Mouse (Mus musculus) mature B cell (primary cell): Measurements from ENCODE around the gene Olfr1396.

Source experiments
- in situ Hi-C: fragments of 300-500 bp; cut with MboI; formaldehyde crosslinking; loops from 2 replicates; pipeline ENCODE4 v1.14.3; 2019

The Olfr1396 gene

DNA sequence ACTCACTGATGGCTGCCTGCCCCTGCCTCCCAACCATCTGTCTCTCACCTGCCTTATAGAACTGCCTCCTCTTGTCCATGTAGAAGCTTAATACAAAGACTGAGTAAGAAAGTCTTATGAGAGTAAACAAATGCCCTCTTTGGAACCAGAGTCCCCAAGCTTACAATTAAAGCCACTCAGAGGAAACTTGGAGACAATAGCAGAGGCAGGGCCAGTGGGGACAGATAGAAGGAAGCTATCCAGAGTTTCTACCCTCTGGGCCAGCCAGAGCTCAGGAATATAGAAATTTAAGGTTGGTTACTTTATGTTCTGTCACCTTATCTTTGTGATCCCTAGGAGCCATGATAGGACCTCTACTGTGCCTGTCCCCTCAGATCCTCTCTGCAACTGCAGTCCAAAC is at the start of gene Olfr1396:
TSS of gene Olfr1396 (minus strand) at position 101 of the 400 bp plus-strand sequence.
- in situ Hi-C loops: no loop called here

DNA sequence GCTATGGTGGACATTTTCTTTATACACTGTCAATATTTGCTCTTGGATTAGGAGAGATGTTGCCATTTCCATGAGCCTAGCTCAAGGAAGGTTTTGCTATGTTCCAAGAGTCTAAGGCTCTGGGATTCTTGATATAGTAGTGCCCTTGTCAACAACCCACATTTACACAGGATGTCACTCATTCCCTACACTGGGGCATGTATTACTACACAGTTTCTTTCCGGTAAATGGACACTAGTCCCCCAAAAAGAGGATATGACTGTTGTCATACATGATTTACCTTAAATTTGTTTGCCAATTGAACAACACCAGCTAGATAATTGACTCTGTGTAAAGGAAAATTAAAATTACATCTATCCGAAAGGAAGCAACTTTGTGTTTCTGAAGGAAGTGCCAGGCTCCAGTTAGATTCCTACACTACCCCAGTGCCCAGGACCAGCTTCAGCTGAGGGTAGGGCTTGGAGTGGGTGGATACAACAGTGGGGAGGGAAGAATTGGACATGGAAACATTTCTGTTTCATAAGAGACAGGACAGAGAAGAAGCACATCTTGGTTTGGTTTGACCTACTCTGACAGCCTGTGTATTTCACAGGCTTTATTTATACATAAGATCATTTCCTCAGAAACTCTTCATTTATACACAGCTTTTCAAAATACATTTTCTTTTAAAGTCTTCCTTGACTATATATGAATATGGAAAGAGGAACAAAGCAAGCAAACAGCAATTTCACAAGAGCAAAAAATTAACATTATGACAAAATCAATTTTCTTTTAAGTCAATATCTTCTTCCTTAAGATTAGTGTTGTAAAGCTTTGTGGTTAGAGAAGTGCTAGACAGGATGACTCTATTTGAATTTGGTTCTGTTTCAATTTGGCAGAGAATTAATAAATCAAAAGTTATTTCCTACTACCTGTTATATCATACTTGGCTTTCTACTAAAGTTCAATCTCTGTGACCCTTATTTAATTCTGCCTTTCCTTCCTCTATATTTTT is 42.4 kb upstream of the Olfr1396 start:
- in situ Hi-C loops: no loop called here

DNA sequence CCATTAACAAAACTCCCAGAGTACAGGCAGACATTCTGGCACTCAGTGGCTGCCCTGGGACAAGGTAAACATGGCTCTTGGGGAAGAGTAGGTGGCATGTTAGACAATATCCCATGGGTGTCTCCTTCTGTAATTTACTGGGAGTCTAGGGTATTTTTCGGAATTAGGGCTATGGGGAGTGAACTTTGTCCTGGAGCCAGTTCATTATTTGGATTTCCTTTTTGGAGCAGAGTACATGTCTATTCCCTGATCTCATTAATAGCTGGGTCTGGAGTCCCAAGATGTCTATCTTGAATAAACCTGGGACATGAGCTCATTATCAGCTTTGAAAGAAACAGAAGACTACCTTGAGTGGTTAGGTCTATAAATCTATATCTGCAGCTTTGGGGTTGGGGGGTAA is 39.4 kb upstream of the Olfr1396 start, which contains the start of gene Olfr1394:
TSS of gene Olfr1394 (plus strand) at position 301 of the 400 bp plus-strand sequence.
- in situ Hi-C loops: no loop called here

DNA sequence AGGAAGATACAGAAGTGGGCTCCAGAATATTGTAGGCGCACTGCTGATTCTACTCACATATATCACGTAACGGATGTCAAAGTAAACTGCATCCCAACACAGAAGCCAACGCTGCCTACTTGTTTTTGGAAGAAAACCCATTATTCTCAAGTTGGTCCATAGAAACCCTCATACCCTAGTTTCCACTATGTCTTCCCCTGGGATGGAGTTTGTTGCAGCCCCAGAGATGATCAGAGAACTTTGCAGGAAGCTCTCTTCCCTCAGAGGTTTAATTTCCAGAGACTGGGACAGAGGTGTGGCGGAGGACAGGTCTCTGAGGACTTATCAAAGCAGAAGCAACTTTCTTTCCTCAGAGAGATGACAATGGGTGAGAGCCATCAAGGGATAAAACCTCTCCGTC is 27.3 kb upstream of the Olfr1396 start, which contains the start of gene Olfr1395:
TSS of gene Olfr1395 (plus strand) at position 301 of the 400 bp plus-strand sequence.
- in situ Hi-C loops: no loop called here

DNA sequence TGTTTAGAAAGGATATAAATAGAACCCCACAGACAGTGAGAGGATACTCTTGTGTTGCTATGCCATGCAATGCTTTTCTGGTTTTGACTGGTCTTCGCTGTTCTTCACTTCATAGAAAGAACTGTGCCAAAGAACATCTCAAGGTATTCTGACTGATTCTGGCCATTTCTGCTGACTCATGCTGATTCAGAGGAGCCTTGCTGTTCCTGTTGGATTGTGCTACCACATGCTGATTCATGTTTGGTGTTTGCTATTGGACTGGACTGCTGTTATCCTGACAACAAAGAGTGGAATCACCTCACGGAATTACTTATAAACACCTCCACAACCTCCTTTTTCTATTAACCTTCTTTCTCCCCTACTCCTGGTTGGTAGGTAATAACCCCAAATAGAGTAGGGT is 9.5 kb upstream of the Olfr1396 start:
- in situ Hi-C loops: no loop called here

DNA sequence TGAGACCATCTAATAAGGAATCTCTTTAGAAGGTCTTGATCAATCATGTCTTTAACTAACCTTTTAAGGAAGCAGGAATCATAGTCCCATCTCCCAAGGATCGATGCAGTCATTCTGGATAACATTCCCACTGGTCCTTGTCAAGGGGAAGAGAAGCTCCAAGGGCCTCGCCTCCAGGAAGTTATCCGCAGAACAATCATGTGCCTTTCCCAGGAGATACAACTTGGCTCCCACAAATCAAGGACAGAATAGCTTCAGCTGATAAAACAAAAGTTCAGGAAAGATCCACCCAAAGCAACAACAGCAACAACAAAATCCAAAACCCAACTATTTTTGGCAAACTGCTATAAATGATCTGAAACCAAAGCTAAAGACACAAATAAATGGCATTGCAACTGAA is 5.0 kb upstream of the Olfr1396 start:
- in situ Hi-C loops: no loop called here

DNA sequence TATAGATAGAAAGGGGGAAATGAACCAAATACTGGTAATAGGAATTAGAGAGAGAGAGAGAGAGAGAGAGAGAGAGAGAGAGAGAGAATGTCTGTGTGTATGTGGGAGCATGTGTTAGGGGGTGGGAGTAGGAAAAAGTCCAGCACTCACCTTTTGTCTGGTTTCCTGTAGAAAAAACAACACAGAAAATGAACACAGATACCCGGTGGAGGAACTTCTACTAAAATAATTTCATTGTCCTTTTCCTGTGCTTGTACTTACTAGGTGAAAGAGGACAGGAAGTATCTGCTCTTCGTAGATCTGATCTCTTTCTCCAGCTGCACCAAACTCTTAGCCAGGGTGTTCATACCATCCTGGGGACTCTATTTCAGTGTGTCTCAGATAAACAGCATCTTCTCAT is 516 bp downstream of the Olfr1396 start:
- in situ Hi-C loops: no loop called here

DNA sequence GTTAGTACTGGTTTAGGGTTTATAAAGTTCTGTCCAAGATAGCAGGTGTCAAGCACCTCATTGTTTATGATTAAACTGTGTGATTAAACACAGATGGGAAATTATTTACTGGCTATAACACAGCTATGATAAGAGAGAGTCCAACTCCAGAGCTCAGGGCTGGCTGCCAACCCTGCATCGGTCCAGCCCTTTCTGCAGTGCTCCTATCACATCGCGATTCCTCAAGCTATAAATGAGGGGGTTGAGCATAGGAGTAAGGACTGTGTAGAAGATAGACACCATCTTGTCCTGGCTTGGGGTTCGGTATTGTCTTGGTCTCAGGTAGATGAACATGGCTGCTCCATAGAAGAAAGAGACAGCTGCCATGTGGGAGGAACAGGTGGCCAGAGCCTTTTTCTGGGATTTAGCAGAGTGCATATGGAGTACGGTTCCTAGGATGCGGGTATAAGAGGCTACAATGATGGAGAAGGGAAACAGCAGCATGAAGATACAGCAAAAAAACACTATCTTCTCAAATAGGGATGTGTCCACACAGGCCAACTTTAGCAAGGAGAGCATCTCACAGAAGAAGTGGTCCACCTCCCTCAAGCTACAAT is 2.0 kb downstream of the Olfr1396 start:
- in situ Hi-C loops: no loop called here

DNA sequence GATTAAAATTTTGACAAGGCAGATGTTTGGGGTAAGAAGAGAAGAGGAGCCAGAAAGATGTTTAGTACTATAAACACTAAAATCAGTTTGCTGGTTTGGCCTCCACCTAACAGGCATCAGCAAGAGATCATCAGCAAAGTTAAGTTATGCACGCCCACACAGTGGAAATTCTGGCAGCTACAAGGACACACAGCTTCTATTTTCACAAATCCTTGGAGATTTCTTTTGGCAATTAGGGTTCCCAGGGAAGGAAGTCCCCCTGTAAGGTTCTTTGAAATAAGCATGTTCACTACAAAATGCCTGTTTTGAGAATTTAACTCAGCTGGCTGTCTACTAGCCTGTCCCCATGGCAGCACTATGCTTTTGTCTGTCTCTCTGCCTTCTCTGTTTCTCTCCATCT is 3.7 kb downstream of the Olfr1396 start:
- in situ Hi-C loops: no loop called here

DNA sequence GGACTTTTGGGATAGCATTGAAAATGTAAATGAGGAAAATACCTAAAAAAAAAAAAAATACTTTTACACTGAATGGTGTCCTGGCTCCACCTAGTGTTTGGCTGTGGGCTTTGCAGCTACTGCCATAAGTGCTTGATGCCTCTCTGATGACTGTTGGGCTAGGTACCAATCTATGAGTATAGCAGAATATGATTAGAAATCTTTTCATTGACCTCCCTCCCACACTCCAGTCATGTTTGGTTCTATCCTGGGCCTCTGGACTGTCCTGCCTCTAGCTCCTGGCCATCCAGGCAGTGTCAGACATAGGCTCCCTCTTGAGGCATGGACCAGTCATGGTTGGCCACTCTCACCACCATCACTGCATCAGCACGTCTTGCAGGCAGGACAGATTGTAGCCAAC is 5.8 kb downstream of the Olfr1396 start:
- in situ Hi-C loops: loop anchor here (5.0 kb wide), 1 partner anchor 337 kb away; no protein-coding TSS in a partner anchor

DNA sequence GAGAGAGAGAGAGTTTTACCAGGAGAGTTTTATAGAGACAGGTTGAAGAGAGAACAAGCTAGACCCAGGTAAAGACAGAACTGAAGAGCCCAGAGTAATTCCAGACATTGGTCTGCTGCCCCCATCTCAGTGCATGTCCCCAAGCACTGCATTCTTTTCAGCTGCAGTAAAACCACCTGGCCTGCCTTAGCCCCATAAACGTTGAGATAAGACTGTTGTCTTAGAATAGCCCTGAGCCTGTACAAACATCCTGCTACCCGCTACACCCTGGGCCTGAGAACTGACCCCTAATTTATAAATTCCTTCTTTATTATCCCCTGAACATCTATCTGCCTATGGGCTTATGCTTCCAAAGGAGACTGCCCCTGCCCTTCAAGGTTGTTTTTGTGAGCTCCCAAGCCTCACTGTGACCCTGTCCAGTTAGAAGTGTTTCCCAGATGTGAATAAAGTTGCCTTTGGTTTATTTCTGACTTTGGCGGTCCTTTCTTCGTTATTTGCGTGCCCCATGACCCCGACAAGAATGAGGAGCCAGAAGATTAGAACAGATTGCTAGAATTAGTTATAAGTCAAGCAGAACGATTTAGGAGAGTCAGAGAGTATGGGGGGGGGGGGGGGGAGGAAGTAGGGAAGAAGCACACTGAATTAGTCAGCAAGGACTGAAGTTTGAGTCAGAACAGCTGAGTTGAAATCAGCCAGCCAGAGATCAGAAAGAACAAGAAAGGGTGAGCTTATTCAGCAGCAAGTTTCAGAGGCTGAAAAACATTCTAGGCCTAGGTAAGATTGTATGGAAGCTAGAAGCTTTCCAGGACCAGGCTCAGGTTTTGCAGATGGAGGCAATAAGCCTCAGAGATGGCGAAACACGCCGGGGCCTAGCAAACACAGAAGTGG is 6.8 kb downstream of the Olfr1396 start:
- in situ Hi-C loops: loop anchor here (5.0 kb wide), 1 partner anchor 336 kb away; no protein-coding TSS in a partner anchor

DNA sequence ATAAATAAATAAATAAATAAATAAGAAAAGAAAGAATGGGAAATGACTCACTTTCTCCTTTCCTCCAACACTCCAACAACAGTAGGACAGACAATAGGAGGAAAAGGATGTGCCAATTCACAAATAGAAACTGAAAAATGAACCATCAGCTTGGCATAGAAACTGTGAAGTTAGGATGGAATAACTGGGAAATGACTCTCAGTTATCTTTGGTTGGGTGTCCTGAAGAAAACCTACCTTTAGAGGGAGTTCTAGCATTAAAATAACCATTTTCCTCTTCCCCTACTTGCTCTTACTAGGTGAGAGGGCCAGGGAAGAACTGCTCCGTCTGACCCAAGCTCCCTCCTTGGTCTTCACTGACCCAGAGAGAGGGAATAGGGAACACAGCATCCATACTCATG is 8.9 kb downstream of the Olfr1396 start:
- in situ Hi-C loops: loop anchor here (5.0 kb wide), 1 partner anchor 333 kb away; no protein-coding TSS in a partner anchor

DNA sequence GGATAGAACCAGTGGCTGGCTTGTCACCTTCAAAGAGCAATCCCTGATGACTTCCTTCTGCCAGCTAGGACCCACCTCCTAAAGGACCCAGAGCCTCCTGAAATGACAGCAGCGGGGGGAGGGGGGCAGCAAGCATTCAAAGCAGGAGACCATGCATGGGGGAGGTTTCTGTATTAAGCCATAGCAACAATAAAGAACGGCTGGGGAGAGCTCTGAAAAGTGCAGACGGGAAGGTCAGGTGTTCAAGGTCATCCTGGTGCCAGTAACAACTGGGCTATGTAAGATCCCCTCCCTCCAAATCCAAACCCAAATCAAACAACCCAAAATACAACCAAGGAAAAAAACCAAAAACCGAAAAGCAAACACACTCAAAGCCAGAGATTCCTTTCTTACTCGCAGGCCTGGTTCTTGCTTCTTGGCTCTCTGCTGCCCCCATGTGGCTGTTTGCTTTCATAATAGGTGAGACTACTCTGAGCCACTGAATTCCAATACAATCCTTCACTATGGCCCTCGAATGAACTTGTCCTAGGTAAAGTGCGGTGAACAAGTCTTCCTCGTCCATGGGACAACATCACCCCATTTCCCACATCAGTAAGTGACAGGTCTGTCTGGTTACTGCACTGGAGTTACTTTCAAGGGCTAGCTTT is 11.5 kb downstream of the Olfr1396 start:
- in situ Hi-C loops: no loop called here

DNA sequence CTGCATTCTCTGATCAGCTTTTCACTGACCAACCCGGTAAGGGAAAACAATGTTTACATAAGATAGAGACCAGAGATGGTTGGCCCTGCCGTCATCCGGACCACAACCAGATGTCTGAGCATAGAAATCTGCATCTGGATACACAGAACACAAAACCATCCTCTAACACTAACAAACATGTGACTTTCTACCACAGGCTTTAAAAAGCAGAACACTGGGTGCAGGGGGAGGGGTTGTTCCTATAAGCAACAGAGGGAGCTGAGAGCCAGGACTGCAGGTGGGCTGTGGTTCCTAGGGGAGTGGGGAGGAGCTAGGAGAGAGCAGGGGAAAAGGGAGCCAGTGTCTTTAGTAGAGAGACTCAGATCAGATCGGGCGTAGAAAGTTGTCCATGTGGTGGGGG is 13.2 kb downstream of the Olfr1396 start:
- in situ Hi-C loops: no loop called here

DNA sequence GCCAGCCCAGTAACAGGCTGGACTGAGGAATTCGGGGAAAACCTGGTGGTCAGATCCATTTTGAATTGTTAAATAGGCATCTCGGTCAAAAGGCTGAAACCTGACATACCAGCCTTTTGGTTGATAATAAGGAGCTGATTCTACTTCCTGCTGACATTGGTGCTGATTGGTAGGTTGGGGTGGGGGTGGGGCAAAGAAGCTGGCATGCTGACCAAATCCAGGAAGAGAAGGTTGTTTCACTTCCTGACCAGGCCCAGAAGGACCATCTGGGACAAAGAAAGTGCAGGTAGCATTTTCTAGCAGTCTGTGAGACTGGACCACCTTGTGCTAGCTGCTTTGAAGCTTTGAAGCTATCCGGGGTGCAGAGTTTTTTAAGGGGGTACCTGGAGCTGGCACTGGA is 14.3 kb downstream of the Olfr1396 start:
- in situ Hi-C loops: no loop called here

DNA sequence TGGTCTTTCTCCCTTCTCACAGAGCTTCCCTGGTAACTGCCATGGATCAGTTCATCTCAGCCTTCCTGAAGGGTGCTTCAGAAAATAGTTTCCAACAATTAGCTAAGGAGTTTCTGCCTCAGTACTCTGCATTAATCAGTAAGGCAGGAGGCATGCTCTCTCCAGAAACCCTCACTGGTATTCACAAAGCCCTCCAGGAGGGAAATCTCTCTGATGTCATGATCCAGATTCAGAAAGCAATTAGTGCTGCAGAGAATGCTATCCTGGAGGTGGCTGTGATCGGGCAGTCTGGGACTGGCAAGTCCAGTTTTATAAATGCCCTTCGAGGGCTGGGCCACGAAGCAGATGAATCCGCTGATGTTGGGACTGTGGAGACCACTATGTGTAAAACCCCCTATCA is 19.3 kb downstream of the Olfr1396 start:
- in situ Hi-C loops: loop anchor here (5.0 kb wide), 1 partner anchor 233 kb away; no protein-coding TSS in a partner anchor

DNA sequence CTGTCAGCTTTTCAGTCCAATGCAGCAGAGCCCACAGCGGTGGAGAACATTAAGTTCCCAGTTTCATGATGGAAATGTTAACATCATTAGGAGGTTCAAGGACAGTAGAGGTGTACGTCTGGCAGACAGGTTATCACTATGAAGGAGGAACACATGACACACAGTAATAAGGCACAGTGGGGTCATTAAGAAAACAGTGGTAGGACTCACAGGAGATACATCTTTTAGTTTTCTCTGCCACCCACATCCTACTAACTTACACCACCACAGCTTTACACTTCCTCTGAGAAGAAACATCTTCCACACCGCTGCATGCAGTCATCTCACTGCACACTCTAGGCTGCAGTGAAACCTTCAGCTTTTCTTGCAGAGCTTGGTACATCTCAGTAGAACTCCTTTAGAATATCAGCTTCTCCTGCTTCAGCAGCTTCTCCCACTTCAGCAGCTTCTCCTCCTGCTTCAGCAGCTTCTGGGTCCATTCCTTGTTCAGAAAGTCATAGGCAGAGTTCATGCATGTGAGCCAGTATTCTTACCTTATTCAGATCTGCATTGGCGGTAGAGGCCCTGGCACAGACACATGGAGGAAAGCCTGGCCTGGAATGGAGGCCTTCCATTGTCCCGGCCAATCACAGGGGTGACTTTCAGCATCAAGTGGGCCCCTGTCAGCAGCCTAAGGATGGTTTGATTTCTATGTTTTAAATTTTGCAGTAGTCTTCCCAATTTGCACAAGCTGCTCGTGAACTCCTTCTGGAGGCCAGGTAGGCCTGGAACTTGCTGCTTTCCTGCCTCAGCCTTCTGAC is 20.6 kb downstream of the Olfr1396 start:
- in situ Hi-C loops: no loop called here

DNA sequence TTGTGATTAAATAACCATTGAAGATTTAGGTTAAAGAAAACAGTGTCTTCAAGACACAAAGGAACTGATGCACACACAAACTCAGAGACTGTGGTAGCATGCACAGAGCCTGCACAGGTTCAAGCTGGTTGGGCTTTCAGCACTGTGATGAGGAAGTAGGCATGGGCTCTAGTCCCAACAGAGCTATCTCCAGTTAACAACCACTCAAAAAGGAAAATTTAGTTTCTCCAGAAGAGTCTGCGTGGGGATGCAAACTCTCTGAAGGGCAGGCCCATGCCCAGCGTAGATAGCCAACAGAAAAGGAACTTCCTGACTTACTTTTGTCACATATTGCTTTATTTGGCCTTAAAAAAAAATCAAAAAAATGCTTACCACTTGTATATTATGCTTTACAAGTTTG is 21.9 kb downstream of the Olfr1396 start:
- in situ Hi-C loops: no loop called here

DNA sequence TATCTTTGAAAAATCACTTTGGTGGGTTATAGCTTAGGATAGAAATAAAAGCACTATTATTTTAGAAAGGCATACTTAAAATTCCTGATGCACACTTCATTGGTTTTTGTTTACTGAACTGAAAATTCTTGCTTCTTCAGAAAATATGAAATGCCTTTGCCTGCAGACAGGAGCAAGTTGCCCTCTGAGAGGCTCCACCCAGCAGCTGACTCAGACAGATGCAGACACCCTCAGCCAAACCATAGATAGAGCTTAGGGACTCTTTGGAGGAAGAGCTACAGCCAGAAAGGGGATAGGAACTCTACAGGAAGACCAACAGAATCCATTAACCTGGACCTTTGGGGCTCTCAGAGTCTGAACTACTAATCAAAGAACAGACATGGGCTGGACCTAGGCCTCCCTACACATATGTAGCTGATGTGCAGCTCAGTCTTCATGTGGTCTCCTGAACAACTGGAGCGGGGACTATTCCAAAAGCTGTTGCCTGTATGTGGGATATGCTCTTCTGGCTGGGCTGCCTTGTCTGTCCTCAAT is 22.6 kb downstream of the Olfr1396 start:
- in situ Hi-C loops: no loop called here

DNA sequence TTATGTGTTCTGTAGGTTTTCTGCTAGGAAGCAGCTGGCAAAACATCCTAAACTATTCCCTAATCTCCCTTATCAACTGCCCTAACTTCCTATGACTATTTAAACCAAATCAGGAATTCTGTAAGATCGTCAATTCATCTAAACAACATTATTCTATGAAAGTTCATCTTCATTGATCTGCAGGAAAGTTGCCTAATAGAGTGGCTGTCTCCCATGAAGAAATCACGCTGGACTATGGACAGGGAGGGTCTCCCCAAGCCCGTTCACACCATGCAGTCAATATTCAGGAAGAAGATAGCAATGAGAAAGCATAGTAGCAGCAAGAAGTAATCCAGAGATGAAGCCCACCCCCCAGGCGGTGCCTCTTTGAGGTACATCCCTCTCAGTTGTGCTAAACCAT is 23.5 kb downstream of the Olfr1396 start:
- in situ Hi-C loops: no loop called here
